Mouse (Mus musculus) C2C12 (cell line): ENCODE results near the gene Pdpn.

Experiments
- CTCF ChIP-seq: IDR thresholded peaks from one replicate; pipeline ENCODE4 v1.5.1; 2011; ENCODE audit not compliant: control insufficient read depth, insufficient read depth, insufficient read length
- FOSL1 ChIP-seq: IDR thresholded peaks from one replicate; pipeline ENCODE4 v1.8.0; 2011; ENCODE audit warnings: mild to moderate bottlenecking, low read length; ENCODE audit not compliant: poor library complexity, insufficient read depth, severe bottlenecking
- MAX ChIP-seq: IDR thresholded peaks from one replicate; pipeline ENCODE4 v1.6.1; 2011; ENCODE audit warnings: mild to moderate bottlenecking, control low read depth
- MYOD1 ChIP-seq: IDR thresholded peaks from one replicate; pipeline ENCODE4 v1.6.1; 2011; ENCODE audit warnings: low read depth; ENCODE audit not compliant: control insufficient read depth, insufficient read length
- MYOG ChIP-seq: IDR thresholded peaks from one replicate; pipeline ENCODE4 v1.6.1; 2011; ENCODE audit not compliant: control insufficient read depth, insufficient read length; ENCODE audit errors: extremely low read depth
- USF1 ChIP-seq: IDR thresholded peaks from one replicate; pipeline ENCODE4 v1.6.1; 2011; ENCODE audit warnings: low read depth, mild to moderate bottlenecking, control low read depth, moderate library complexity

GRCm38 (mm10) chr4:143231790-143232422, 67.5 kb downstream of the Pdpn start:
- no peak for TF ChIP-seq MAX
- no peak for TF ChIP-seq CTCF
- no peak for TF ChIP-seq USF1
- no peak for TF ChIP-seq FOSL1
- TF ChIP-seq MYOG: no peak
- no peak for TF ChIP-seq MYOD1
